Mouse (Mus musculus): Measurements from ENCODE around the gene Prkar2b. TPM values are rescaled to one million over a fixed set of nuclear protein-coding genes. Genes with fewer than 3 reads are reported as not detected.
A peak's percentile ranks its signal among the peaks of the same experiment; 100 is the strongest.

Gene Prkar2b
- polyA plus RNA-seq, 1 experiment from 2014 or later: 13.8 TPM

- no peak for TF ChIP-seq CTCF (IDR thresholded peaks at IDR 0.05; ENCODE audit: low read depth)
- ATAC-seq (replicated peaks; ENCODE audit: low FRiP score, low read depth): no peak
- WGBS: 93% methylated on average over 4 of the region's 4 CpGs
- Histone ChIP-seq H3K36me3 (ENCODE audit: insufficient read depth, low read length) (peaks cover 27% of the 10 kb centered on the region), H3K4me2 (ENCODE audit: low read length) (no peak overlapping the region), H3K4me1 (replicated peaks; ENCODE audit: insufficient read depth, low read length) (no peaks in the 10 kb centered on the region), H3K27me3 (ENCODE audit: insufficient read depth, low read length) (no peaks in the 10 kb centered on the region), H3K27ac (no peak overlapping the region), H3K9me3 (replicated peaks; ENCODE audit: low read length) (no peaks in the 10 kb centered on the region), H3K9ac (ENCODE audit: low read depth, low read length) (no peak overlapping the region), H3K4me3 (replicated peaks; ENCODE audit: low read depth, low read length) (no peak overlapping the region)
- DNase-seq (ENCODE audit: low spot score): no peak
Measured at GRCm38 (mm10) chr12:31943020-31943654, 118.0 kb downstream of the Prkar2b start.

- Histone ChIP-seq H3K4me2 (ENCODE audit: low read length) (no peak overlapping the region), H3K4me3 (replicated peaks; ENCODE audit: low read depth, low read length) (no peak overlapping the region), H3K9ac (ENCODE audit: low read depth, low read length) (no peak overlapping the region), H3K9me3 (replicated peaks; ENCODE audit: low read length) (no peaks in the 10 kb centered on the region), H3K27ac (no peak overlapping the region), H3K36me3 (ENCODE audit: insufficient read depth, low read length) (peaks cover 45% of the 10 kb centered on the region), H3K4me1 (replicated peaks; ENCODE audit: insufficient read depth, low read length) (no peaks in the 10 kb centered on the region), H3K27me3 (ENCODE audit: insufficient read depth, low read length) (no peaks in the 10 kb centered on the region)
- no peak for ATAC-seq (replicated peaks; ENCODE audit: low FRiP score, low read depth)
- DNase-seq (ENCODE audit: low spot score): no peak
- no peak for TF ChIP-seq CTCF (IDR thresholded peaks at IDR 0.05; ENCODE audit: low read depth)
Measured at GRCm38 (mm10) chr12:31939026-31939425, 122.1 kb downstream of the Prkar2b start.

- Histone ChIP-seq H3K36me3 (ENCODE audit: insufficient read depth, low read length) (peaks cover 45% of the 10 kb centered on the region), H3K4me3 (replicated peaks; ENCODE audit: low read depth, low read length) (no peak overlapping the region), H3K4me2 (ENCODE audit: low read length) (no peak overlapping the region), H3K9me3 (replicated peaks; ENCODE audit: low read length) (no peaks in the 10 kb centered on the region), H3K27me3 (ENCODE audit: insufficient read depth, low read length) (no peaks in the 10 kb centered on the region), H3K9ac (ENCODE audit: low read depth, low read length) (no peak overlapping the region), H3K4me1 (replicated peaks; ENCODE audit: insufficient read depth, low read length) (no peaks in the 10 kb centered on the region), H3K27ac (no peak overlapping the region)
- ATAC-seq (replicated peaks; ENCODE audit: low FRiP score, low read depth) (no peak), DNase-seq (ENCODE audit: low spot score) (no peak)
- no peak for TF ChIP-seq CTCF (IDR thresholded peaks at IDR 0.05; ENCODE audit: low read depth)
- WGBS: 95% methylated on average over 4 of the region's 4 CpGs
Measured at GRCm38 (mm10) chr12:31938391-31938997, 122.6 kb downstream of the Prkar2b start.

GRCm38 (mm10) chr12:31937613-31938012 is 123.5 kb downstream of the Prkar2b start:
- Histone ChIP-seq H3K4me3 (replicated peaks; ENCODE audit: low read depth, low read length) (no peak overlapping the region), H3K9me3 (replicated peaks; ENCODE audit: low read length) (no peaks in the 10 kb centered on the region), H3K27me3 (ENCODE audit: insufficient read depth, low read length) (no peaks in the 10 kb centered on the region), H3K4me2 (ENCODE audit: low read length) (no peak overlapping the region), H3K9ac (ENCODE audit: low read depth, low read length) (no peak overlapping the region), H3K4me1 (replicated peaks; ENCODE audit: insufficient read depth, low read length) (no peaks in the 10 kb centered on the region), H3K36me3 (ENCODE audit: insufficient read depth, low read length) (peaks cover 40% of the 10 kb centered on the region), H3K27ac (no peak overlapping the region)
- ATAC-seq (replicated peaks; ENCODE audit: low FRiP score, low read depth) (no peak), DNase-seq (ENCODE audit: low spot score) (no peak)
- WGBS: 92% methylated on average over 3 of the region's 3 CpGs
- TF ChIP-seq CTCF (IDR thresholded peaks at IDR 0.05; ENCODE audit: low read depth): no peak

GRCm38 (mm10) chr12:31936657-31937300 is 124.3 kb downstream of the Prkar2b start:
- DNase-seq (ENCODE audit: low spot score) (no peak), ATAC-seq (replicated peaks; ENCODE audit: low FRiP score, low read depth) (no peak)
- H3K27me3 ChIP-seq (ENCODE audit: insufficient read depth, low read length): no peaks in the 10 kb centered on the region
- TF ChIP-seq CTCF (IDR thresholded peaks at IDR 0.05; ENCODE audit: low read depth): no peak
- H3K9ac ChIP-seq (ENCODE audit: low read depth, low read length): no peak overlapping the region
- no peaks in the 10 kb centered on the region for H3K9me3 ChIP-seq (replicated peaks; ENCODE audit: low read length)
- H3K27ac ChIP-seq: no peak overlapping the region
- H3K4me3 ChIP-seq (replicated peaks; ENCODE audit: low read depth, low read length): no peak overlapping the region
- H3K4me1 ChIP-seq (replicated peaks; ENCODE audit: insufficient read depth, low read length): no peaks in the 10 kb centered on the region
- no peak overlapping the region for H3K4me2 ChIP-seq (ENCODE audit: low read length)
- peaks cover 38% of the 10 kb centered on the region for H3K36me3 ChIP-seq (ENCODE audit: insufficient read depth, low read length)
- 38% methylated on average over 6 of the region's 6 CpGs for WGBS

GRCm38 (mm10) chr12:31931818-31932217 is 129.3 kb downstream of the Prkar2b start:
- TF ChIP-seq CTCF (IDR thresholded peaks at IDR 0.05; ENCODE audit: low read depth): peak; percentile 38
- H3K27me3 ChIP-seq (ENCODE audit: insufficient read depth, low read length): no peaks in the 10 kb centered on the region
- no peak overlapping the region for H3K4me2 ChIP-seq (ENCODE audit: low read length)
- no peak overlapping the region for H3K9ac ChIP-seq (ENCODE audit: low read depth, low read length)
- peaks cover 32% of the 10 kb centered on the region for H3K36me3 ChIP-seq (ENCODE audit: insufficient read depth, low read length)
- no peaks in the 10 kb centered on the region for H3K9me3 ChIP-seq (replicated peaks; ENCODE audit: low read length)
- H3K4me3 ChIP-seq (replicated peaks; ENCODE audit: low read depth, low read length): no peak overlapping the region
- ATAC-seq (replicated peaks; ENCODE audit: low FRiP score, low read depth) (no peak), DNase-seq (ENCODE audit: low spot score) (no peak)
- H3K27ac ChIP-seq: no peak overlapping the region
- H3K4me1 ChIP-seq (replicated peaks; ENCODE audit: insufficient read depth, low read length): no peaks in the 10 kb centered on the region
- WGBS: 98% methylated on average over 3 of the region's 3 CpGs

Data from kidney, postnatal 0 days (tissue).